Mouse (Mus musculus) CD8-positive naive resting alpha-beta T cell, adult 2 months (primary cell): Measurements from ENCODE around the gene Edf1.

Experiments
- DNase-seq, 2 experiments: peaks; one replicate each; pipeline ENCODE4 v3.0.0; 2022; ENCODE audit warnings: low read depth in 2 of 2, low spot score in 2 of 2

Gene Edf1

DNA sequence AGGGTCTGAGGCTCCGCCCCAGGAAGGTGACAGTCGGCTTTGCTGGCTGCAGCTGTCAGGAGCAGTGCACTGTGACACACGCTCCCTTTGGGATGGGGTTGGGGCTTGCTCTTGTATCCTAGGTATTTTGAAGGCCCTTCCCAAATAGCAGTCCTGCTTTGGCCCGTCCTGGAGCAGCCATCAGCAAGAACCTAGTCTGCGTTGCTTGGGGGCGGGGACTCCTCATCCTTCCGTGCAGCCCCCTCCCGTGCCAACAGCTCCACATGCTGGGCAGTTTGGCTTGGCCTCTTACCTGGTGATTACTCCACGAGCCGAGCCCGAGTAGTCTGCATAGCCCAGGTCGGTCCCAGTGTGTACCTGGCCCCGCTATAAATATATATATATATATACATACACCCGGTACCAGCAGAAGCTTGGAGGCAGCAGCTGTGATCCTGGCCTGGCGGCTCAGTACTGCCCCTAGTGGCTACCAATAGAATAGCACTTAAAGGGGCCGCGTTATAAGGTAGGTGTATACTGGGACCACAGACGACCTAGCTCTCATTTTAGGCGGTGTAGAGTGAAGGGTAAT, 23.7 kb downstream of the Edf1 start, which contains the start of gene Ajm1:
Gene Ajm1 (minus strand): TSS at position 464 of the 571 bp plus-strand sequence.
- DNase-seq, result peak; percentile 61 to 75

DNA sequence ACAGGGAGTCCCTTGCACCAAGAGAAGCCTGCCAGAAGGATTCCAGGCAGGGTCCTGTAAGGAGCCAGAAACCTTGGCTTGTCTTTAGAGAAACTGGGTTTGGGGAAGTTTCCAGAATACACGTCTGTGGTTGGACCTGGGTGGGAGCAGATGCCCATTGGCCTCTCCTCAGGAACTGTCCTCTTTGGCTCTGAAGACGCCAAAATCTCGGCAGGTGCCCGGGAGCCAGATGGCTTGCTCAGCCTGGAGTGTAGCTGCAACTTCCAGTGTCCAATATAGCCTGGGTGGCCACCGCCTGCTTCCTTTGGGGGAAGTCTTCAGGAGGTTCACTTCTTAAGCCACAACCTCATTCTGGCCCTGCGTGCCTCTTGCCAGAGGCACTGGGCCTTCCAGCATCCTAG, 24.3 kb downstream of the Edf1 start:
- no peak for DNase-seq

DNA sequence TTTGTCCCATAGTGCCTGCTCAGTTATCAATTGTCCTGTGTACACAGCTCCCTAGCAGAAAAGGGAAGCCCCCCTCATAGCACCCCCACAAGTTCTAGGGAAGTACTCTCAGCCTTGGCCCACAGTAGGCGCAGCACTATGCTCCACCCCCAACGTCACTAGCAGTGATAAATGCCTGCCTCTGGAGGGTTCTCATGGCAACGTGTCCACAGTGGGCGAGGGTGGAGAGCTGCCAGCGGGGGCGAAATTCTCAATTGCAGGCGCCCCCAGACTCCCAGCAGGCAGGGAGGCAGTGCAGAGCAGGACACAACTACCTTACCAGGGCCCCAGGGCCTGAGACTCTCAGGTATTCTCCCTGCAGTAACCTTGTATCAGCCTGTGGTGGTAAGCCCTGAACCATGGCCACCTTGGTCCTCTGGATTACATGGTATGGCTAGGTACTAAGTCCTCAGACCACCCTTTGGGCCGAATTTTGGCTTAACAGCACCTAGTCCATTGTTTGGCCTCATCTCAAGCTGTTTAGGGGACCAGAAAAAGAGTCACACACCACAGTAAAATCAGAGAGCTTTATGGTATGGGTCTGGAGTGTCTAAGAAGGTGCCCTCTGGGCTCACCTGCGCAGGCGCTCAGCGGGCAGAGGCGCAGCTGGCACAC, 24.9 kb downstream of the Edf1 start:
- DNase-seq, result no peak

DNA sequence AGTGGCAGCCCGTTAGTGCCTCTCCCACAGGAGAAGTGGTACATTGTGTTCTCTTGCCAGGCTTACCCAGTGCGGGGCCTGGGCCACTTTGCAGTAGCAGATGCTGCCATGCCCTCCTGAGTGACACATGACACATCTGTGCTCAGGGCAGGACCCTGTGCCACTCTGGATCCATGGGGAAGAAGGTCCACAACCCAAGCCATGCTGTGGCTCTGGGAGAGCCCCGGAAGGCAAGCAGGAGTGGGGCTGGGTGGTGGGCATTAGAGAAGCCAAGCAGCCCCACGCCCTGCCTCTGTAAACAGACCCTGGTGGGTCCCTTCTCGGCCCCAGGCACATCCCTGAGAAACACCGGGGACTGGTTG, 25.5 kb downstream of the Edf1 start:
- no peak for DNase-seq

DNA sequence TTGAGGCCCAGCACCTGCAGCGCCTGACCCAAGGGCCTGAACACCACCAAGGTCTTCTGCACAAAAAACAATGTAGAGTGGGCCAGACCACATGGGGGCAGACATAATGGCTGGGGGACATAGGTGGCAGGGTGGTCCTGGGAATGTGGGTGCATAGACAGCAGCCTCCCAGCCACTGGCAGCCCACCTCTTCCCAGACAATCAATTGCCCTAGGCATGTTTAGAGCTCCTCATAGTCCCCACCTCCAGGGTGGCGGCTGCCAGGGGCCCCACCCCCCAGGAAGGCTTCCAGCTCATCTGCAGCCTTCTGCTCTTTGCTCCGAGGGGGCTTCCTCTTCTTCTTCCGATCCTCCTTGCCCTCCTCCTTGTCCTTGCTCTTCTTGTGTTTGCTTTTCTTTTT, 25.9 kb downstream of the Edf1 start:
- DNase-seq, result no peak

DNA sequence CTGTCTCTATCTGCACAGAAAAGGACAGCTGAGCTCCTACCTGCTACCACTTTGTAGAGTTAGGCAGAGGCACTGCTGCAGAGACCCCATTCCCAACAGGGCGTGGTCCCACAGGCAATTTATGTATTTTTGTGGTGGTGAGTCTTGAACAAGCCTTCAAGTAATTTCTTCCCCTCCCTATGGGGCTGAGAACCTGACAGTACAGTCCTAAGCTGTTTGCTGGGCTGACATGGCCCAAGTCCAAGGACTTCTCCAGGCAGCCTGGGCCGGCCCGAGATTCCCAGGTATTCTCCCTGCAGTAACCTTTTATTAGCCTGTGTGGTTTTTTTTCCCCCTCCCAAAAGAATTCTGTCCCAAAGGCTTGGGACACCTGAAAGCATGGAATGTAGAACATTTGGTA, 26.5 kb downstream of the Edf1 start:
- no peak for DNase-seq

DNA sequence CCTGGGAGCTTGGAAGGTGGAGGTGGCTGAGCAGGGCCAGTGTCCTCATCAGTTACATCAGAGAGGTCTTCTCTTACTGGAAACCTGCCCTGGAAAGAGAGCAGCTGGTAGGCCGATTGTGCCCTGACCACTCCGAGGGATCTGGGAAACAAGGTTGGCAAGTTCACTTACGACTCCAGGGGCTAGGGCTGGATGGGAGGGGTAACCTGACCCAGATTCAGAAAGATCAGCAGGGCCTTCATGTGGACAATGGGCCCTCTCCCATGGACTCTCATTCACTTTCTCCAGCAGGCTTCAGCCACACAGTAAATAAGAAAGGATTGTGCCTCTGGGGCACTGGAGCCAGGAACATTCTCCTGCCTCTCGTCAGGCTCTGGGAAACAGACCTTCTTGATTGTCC, 27.2 kb downstream of the Edf1 start:
- DNase-seq, result no peak

DNA sequence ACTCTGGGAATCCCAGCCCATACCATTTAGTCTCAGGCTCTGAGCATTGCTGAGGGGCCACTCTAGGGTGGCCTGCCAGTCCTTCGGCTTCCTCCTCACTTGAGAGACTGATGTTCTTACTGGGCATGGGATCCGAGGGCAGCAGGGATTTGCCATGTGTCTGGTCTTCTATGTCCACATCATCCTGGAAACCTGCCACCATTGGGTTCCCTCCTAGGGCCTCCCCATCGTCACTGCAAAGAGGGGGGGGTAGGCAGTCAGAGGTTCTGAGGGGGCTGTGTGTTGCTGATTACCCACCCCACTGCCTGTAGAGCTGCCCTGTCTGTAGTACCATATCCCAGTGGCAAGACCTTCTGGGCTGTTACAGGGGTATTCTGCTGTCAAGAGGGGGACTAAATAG, 28.0 kb downstream of the Edf1 start:
- DNase-seq, result no peak

DNA sequence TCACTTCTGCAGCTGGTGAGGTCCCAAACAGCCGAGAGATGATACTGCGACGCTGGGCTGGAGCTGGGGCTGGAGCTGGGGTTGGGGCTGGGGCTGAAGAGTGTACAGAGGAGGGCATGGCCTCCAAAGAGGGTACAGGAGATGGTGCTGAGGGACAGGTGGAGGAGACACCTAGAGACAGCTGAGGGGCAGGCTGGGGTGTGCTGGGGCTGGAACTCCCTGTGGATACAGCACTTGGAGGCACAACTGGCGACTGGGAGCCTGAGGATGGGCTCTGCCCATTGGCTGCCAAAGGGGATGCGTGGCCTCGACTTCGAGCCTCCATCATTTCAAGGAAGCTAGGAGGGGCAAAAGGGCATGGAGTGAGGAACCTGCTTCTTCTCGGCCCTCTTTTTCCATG, 29.6 kb downstream of the Edf1 start:
- DNase-seq, result no peak

DNA sequence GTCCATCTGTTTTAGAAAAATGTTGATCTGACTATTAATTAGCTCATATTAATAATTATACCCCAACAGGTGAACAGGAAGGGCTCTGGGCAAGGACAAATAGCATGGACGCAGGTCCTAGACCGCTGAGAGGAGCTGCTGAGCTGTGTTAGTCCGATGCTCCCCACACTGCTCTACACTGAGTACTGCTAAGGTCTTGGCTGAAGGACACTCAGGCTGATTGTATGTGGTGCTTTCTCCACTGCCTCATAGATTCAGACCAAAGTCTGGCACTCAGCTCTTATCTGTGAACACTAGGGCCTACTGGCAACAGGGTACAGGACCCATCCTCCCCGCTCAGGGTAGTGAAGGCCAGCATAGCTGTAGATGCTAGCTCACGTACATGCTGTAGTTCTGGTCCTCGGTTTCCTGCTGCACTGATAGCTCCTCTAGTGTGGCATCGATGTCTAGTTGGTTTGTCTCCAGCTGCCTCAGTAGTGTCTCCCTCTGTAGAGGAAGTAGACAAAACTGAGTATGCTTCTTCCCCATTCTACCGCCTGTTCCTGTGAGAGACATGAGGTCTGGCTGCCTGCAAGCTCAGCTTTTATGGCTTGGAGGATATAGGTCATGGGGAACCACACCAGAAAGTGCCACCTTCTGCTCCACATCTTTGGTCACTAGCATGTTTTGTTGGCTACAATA, 30.7 kb downstream of the Edf1 start:
- DNase-seq, result no peak

DNA sequence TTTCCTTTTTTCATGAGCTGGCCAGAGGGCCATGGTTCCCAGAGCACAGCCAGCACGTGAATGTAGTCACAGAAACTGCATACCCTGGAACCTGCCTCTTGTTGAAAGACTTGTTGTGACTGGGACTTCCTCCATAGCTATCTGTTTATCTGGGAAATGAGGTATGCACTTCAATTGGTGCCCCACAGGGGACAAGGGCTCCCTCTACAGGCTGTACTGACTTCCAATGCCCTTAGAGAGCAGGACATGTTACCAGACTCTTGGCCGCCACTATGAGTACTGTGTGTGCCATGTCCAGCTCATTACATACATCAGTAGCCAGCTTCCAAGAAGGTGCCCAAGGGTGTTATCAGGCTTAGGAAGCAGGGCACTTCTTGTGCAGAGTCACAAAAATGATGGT, 34.2 kb downstream of the Edf1 start:
- DNase-seq, result no peak

DNA sequence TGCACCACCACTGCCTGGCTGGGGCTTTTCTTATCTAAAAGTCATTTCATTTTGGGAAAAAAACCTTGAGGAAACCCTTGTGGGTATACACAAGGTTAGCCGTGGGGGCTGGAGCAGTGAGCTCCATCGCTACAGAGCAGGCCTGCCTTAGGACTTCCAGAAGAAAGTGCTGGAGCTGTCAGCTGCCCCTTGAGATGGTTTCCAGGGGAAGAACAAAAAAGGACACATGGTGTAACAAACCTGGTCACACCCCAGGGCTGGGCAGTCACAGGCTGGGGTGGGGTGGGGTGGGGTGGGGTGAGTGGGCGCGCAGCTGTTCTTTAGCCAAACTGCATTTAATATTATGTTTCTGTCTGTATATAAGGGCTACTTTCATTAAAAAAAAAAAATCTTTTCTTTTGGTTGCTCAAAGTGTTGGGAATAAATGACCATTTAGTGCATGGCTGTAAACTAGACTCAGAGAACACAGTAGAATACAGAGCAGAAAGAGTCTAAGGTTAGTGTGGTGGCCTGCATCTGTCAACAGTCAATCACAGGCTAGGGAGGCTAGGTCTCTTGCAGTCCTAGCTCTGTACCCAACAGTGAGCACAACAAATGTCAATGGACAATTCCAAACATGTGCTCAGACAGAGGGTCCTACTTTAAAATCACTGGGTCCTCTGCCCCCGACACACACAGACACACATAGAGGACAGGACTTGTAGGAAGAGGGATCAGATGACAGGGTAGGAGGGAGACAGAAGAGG, 39.3 kb downstream of the Edf1 start:
- no peak for DNase-seq

DNA sequence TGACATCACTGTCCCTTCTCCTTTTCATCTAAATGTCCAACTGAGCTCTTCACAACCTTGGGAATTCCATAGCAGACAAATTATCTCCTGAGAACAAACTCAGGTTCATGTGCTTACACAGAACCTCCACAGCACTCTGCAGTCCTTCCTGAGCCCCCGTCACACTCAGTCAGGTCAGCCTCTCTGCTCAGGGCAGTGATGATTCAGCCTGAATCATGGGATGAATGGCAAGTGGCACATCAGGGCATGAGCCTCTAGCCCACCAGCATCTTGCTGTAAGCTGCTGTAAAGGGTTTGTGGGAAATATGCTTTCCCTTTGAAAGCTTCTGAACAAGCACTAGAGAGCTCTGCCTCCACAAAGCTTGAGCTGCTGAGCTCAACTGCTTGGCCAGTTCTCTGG, 41.1 kb downstream of the Edf1 start:
- DNase-seq, result no peak

DNA sequence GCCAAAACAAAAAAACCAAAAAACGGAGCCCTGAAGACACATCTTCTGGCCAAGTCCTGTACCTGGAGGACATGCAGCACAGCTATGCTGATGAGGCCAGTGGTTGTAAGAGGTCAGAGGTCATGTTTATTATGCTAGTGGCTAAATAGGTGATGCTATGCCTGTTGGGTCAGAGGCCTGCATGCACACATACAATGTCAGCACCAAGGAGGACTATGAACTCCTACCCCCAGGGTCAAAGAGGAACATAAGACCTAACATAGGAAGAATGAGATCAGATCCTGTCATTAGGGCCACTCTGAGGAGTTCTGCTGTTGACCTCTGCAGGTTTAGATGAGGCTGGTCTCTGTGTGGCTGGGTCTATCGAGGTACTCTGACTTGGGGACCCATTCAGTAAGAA, 42.4 kb downstream of the Edf1 start:
- DNase-seq, result no peak

DNA sequence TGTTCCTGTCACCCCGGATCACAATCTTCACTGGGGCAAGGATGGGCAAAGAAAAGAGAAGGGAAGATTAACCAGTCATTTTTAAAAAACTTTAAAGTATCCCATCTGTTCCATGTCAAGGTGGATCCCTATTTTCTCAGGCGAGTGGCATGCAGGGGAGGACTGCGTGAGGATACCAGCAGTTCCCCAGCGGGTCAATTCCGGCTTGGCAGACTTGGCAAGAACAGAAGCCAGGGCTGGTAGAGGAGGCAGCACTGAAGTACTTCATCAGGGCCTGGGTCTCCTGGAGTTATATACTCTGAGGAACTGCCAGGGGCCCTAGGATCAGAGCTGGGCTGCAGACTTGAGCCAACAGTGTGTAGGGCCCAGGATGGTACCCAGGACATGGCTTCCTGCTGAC, 44.9 kb downstream of the Edf1 start:
- DNase-seq, result no peak

DNA sequence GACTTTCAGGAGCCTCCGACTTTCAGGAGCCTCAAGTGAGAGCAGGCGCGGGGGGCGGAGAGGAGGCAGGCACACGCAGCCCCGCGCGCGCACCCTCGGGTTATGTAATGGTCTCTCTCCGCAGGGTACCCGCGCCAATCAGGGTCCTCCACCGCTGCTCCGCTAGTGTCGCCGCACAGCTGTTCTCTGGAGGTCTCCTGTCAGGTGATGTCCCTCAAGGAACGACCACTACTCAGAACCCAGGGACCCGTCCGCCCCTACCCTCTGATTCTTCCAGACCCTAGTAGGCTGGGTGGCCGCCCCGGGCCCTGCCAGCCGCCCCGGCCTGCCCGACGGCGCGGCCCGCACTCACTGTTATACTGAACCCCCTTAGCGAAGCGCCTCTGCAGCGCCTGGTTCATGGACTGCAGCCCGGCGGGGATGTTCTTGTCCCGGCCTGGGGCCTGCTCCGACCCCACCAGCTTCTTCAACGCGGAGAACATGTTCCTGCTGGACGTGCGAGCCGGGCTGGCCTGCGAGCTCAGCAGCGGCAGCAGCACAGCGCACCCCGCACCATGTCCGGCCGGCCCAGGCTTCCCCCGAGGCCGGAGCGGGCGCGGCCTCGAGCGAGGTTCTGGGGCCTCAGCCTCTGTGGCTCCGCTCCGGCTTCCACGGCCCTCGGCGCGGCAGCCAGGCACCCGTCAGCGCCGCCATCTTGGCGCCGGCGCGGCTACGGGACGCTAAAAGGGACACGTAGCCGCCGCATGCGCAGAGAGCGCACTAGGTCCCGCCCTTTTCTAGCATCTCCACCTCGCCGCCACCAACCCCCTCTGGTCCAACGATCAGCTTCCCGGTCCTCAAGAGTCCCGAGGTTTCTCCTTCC, 50.3 kb downstream of the Edf1 start, which contains the start of gene Rabl6:
Gene Rabl6 (minus strand): TSS at position 761 of the 862 bp plus-strand sequence.
- peak; percentile 75 to 83 for DNase-seq

DNA sequence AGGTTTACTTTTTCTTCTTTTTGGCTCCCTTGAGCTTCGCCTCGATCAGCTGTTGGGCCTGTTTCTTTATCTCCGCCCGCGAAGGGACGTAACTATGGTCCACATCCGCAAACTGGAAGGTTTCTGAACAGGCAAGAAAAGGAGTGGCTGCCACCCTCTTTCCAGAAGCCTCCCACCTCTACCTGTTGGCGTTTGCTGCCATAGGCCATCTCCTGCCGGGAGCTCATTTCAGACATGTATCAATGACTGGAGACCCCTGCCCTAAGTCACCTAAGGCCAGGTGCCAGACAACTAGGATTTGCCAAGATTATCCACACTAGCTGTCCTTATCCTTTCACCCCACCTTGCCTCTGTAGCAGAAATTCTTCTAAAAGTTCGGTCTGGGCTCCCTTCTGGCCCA, 51.0 kb downstream of the Edf1 start:
- DNase-seq, result no peak
